Comparison of ENCODE assay signal across 26 mouse cellular contexts in genomic region chr8:13799566-13799965, GRCm38 (mm10). TPM values are rescaled to one million over a fixed set of nuclear protein-coding genes. Genes with fewer than 3 reads are reported as not detected.
DNase-seq lines count a peak whose midpoint lies in the region; TF ChIP-seq lines count a peak whose summit lies in the region.
"Had no signal": no experiment of that assay in that cellular context is flagged by ENCODE, and none has a peak within 500 bp of the region (broad histone marks: within the 10 kb centered on the region; RNA-seq: fewer than 3 reads in every experiment).

No protein-coding gene starts in this region.

- H3K27me3 ChIP-seq in MEL (ENCODE audit: control insufficient read depth in 1 of 2, insufficient read depth in 2 of 2, low read length in 2 of 2), result no peaks in the 10 kb centered on the region
- H3K27me3 ChIP-seq: embryonic facial prominence, embryonic 12.5 days; forebrain, embryonic 13.5 days; forebrain, embryonic 15.5 days; Patski had no signal

- no peak overlapping the region for H3K9ac ChIP-seq in MEL (ENCODE audit: control insufficient read depth, low read depth, low read length, poor library complexity, severe bottlenecking)
- H3K9ac ChIP-seq: embryonic facial prominence, embryonic 12.5 days; forebrain, embryonic 13.5 days; forebrain, embryonic 15.5 days; forebrain, postnatal 0 days had no signal

- H3K4me3 ChIP-seq in MEL (ENCODE audit: control insufficient read depth in 1 of 2, insufficient read depth in 1 of 2, low read depth in 2 of 2, low read length in 2 of 2), result no peak overlapping the region
- H3K4me3 ChIP-seq: embryonic facial prominence, embryonic 10.5 days; embryonic facial prominence, embryonic 12.5 days; forebrain, embryonic 13.5 days; forebrain, embryonic 15.5 days had no signal

- TF ChIP-seq CTCF in MEL (IDR thresholded peaks at IDR 0.05 in 2 of 3, conservative IDR thresholded peaks at IDR 0.05 in 1 of 3; ENCODE audit: control insufficient read depth in 1 of 3, insufficient read depth in 1 of 3, low read depth in 2 of 3, low read length in 3 of 3, poor library complexity in 1 of 3, severe bottlenecking in 1 of 3), result no peak

- peaks cover 0 to 24% of the 10 kb centered on the region in 2 experiments; a peak in 3 of 4 replicates for H3K36me3 ChIP-seq in MEL (ENCODE audit: control insufficient read depth in 1 of 2, insufficient read depth in 2 of 2, low read length in 2 of 2)

- no peaks in the 10 kb centered on the region for H3K9me3 ChIP-seq in MEL (replicated peaks; ENCODE audit: insufficient read depth, low read length)
- H3K9me3 ChIP-seq: embryonic facial prominence, embryonic 10.5 days; embryonic facial prominence, embryonic 12.5 days; forebrain, embryonic 13.5 days; forebrain, embryonic 15.5 days; G1E had no signal

- peaks cover 9 to 12% of the 10 kb centered on the region in 2 experiments for H3K4me1 ChIP-seq in MEL (ENCODE audit: control insufficient read depth in 1 of 2, insufficient read depth in 2 of 2, low read length in 2 of 2)
- H3K4me1 ChIP-seq: embryonic facial prominence, embryonic 10.5 days; embryonic facial prominence, embryonic 12.5 days; forebrain, embryonic 13.5 days; forebrain, embryonic 15.5 days had no signal

- no peak for TF ChIP-seq RAD21 in MEL (IDR thresholded peaks at IDR 0.05; ENCODE audit: low read depth, low read length)

- no peaks in the 10 kb centered on the region for H3K79me2 ChIP-seq in MEL (ENCODE audit: control insufficient read depth, insufficient read depth, low read length, poor library complexity)

- peak overlapping the region; percentile 62; the same call in 1 of the 2 replicates for H3K27ac ChIP-seq in MEL (ENCODE audit: control insufficient read depth, low read depth, low read length)
- H3K27ac ChIP-seq: embryonic facial prominence, embryonic 10.5 days; embryonic facial prominence, embryonic 12.5 days; forebrain, embryonic 13.5 days; forebrain, embryonic 15.5 days had no signal

- DNase-seq in testis, postnatal 10 days (ENCODE audit: low spot score), result peak; percentile 7
- DNase-seq in testis, postnatal 14 days (ENCODE audit: low spot score), result no peak
- DNase-seq in MEL (ENCODE audit: low read depth, low spot score), result peak; percentile 74
- no peak for DNase-seq in thymus, postnatal 4 days
- DNase-seq in thymus, postnatal 36 days, result no peak
- DNase-seq: adrenal gland, adult 8-10 months; adrenal gland, postnatal 14 days; adrenal gland, postnatal 36 days; cerebellum, adult 11-12 months; cerebellum, adult 2 months; cerebellum, adult 9-10 months; cerebellum, postnatal 10 days; cerebellum, postnatal 25 days; forebrain, postnatal 0 days had no signal

- TF ChIP-seq POLR2A in MEL (IDR thresholded peaks at IDR 0.05; ENCODE audit: control insufficient read depth in 1 of 2, insufficient read depth in 1 of 2, low read depth in 1 of 2, low read length in 2 of 2, poor library complexity in 1 of 2), result 0 out of 4 replicates have a peak, but pooled peaks of 1 of the 2 experiments have one; percentile 36

- TF ChIP-seq EP300 in MEL (IDR thresholded peaks at IDR 0.05; ENCODE audit: low read depth in 1 of 2, low read length in 2 of 2), result peak; percentile 48 to 62; a peak in 3 of 4 replicates

TF ChIP-seq in MEL, 35 proteins besides CTCF, POLR2A, EP300 and RAD21:
- TF ChIP-seq ELF1 (IDR thresholded peaks at IDR 0.05; ENCODE audit: low read depth, low read length) (peak; percentile 33; the same call in 1 of the 2 replicates), TAL1 (IDR thresholded peaks at IDR 0.05; ENCODE audit: low read length) (no peak), ZNF384 (IDR thresholded peaks at IDR 0.05; ENCODE audit: low read depth, low read length) (peak; percentile 75), CHD1 (IDR thresholded peaks at IDR 0.05; ENCODE audit: low read depth, low read length) (no peak), MAFK (IDR thresholded peaks at IDR 0.05; ENCODE audit: borderline replicate concordance, low read depth, low read length) (no peak), ZMIZ1 (IDR thresholded peaks at IDR 0.05; ENCODE audit: low read depth, low read length) (no peak), JUND (IDR thresholded peaks at IDR 0.05; ENCODE audit: low read depth, low read length) (no peak), MXI1 (IDR thresholded peaks at IDR 0.05; ENCODE audit: low read depth, low read length) (no peak), MAX (IDR thresholded peaks at IDR 0.05; ENCODE audit: low read length) (peak; percentile 54), MYB (IDR thresholded peaks at IDR 0.05; ENCODE audit: low read depth, low read length) (peak; percentile 59; the same call in 1 of the 2 replicates), MAZ (IDR thresholded peaks at IDR 0.05; ENCODE audit: low read depth, low read length) (no peak), USF1 (IDR thresholded peaks at IDR 0.05; ENCODE audit: low read depth, low read length) (no peak), USF2 (IDR thresholded peaks at IDR 0.05; ENCODE audit: borderline replicate concordance in 1 of 2, insufficient read depth in 1 of 2, low read depth in 1 of 2, low read length in 2 of 2) (no peak), HCFC1 (IDR thresholded peaks at IDR 0.05; ENCODE audit: low read depth, low read length) (0 out of 2 replicates have a peak, but pooled peaks have one; percentile 42), GATA1 (IDR thresholded peaks at IDR 0.05; ENCODE audit: low read depth, low read length) (peak; percentile 43; the same call in 1 of the 2 replicates), POLR2AphosphoS2 (IDR thresholded peaks at IDR 0.05; ENCODE audit: low read length) (no peak), GABPA (IDR thresholded peaks at IDR 0.05; ENCODE audit: low read depth, low read length) (no peak), MYC (IDR thresholded peaks at IDR 0.05; ENCODE audit: low read depth, low read length) (peak; percentile 76; the same call in 1 of the 2 replicates), RCOR1 (IDR thresholded peaks at IDR 0.05; ENCODE audit: low read depth, low read length) (no peak; the same call in 1 of the 2 replicates), SMC3 (IDR thresholded peaks at IDR 0.05; ENCODE audit: low read depth, low read length) (0 out of 2 replicates have a peak, but pooled peaks have one; percentile 8), E2F4 (IDR thresholded peaks at IDR 0.05; ENCODE audit: borderline replicate concordance, low read depth, low read length) (no peak), TCF12 (IDR thresholded peaks at IDR 0.05; ENCODE audit: low read depth, low read length) (0 out of 2 replicates have a peak, but pooled peaks have one; percentile 22), BHLHE40 (IDR thresholded peaks at IDR 0.05; ENCODE audit: borderline replicate concordance, low read depth, low read length) (no peak)

RNA-seq across cellular contexts. Expression of gene Upf3a, which starts 14.2 kb away (rescaled TPM):
- 26.1 and 29.3 TPM in 2 replicates for total RNA-seq in MEL (2012; rRNA removed)
- polyA plus RNA-seq in MEL (2012; ENCODE audit: insufficient read depth in 1 of 2, insufficient read length in 2 of 2, low read depth in 1 of 2, low replicate concordance in 2 of 2, missing spikeins in 1 of 2), result 10 to 100 TPM in 1 of 2 experiments, not detected in 1; 39.8 TPM

RNA-seq across cellular contexts. Expression of gene AF366264, which starts 38.6 kb away (rescaled TPM):
- not detected in 2 replicates for total RNA-seq in MEL (2012; rRNA removed)
- polyA plus RNA-seq in MEL (2012; ENCODE audit: insufficient read depth in 1 of 2, insufficient read length in 2 of 2, low read depth in 1 of 2, low replicate concordance in 2 of 2, missing spikeins in 1 of 2), result not detected
- total RNA-seq: adrenal gland, adult 18-20 months; adrenal gland, adult 8-10 months; adrenal gland, postnatal 14 days; adrenal gland, postnatal 36 days; forebrain, postnatal 0 days had no signal
- polyA plus RNA-seq: activated CD4-positive, CD25-positive, alpha-beta regulatory T cell, adult 4 months; C2C12; cerebellum, adult 2 months; cortical plate, adult 2 months; embryonic facial prominence, embryonic 10.5 days; embryonic facial prominence, embryonic 12.5 days; embryonic facial prominence, embryonic 14.5 days; forebrain, embryonic 11.5 days; forebrain, embryonic 13.5 days; forebrain, embryonic 15.5 days; forebrain, postnatal 0 days; G1E; Patski had no signal

RNA-seq across cellular contexts. Expression of gene Cdc16, which starts 42.1 kb away (rescaled TPM):
- total RNA-seq in MEL (2012; rRNA removed), result 57.2 and 59.6 TPM in 2 replicates
- polyA plus RNA-seq in MEL (2012; ENCODE audit: insufficient read depth in 1 of 2, insufficient read length in 2 of 2, low read depth in 1 of 2, low replicate concordance in 2 of 2, missing spikeins in 1 of 2), result 10 to 100 TPM in 1 of 2 experiments, not detected in 1; 53.6 TPM

Comparison
In these comparisons a context has a peak if more than half of its experiments do, and no peak if none do; other contexts are left out.
1. DNase-seq: peak in testis, postnatal 10 days (single experiment) and MEL (single experiment); none in testis, postnatal 14 days (single experiment), thymus, postnatal 4 days (single experiment) and thymus, postnatal 36 days (0 of 2).